Mouse (Mus musculus) bone marrow macrophage, adult 2 months (primary cell): ENCODE data around the gene Sbk1.

ENCODE experiments used
- CTCF ChIP-seq: IDR thresholded peaks from 2 replicates; pipeline ENCODE4 v1.5.1; 2012; ENCODE audit warnings: low read depth, mild to moderate bottlenecking, low read length, moderate library complexity
- POLR2A ChIP-seq: IDR thresholded peaks from 2 replicates; pipeline ENCODE4 v1.6.1; 2012; ENCODE audit warnings: mild to moderate bottlenecking, low read depth, low read length, borderline replicate concordance

- no peak for TF ChIP-seq CTCF
- TF ChIP-seq POLR2A, result no peak
These were observed 67.1 kb downstream of the Sbk1 start for GRCm38 (mm10) chr7:126339521-126339971.
